Mouse (Mus musculus): ENCODE measurements around the gene Rpl9-ps1. TPM values are rescaled to one million over a fixed set of nuclear protein-coding genes. Genes with fewer than 3 reads are reported as not detected.

The Rpl9-ps1 gene
- polyA plus RNA-seq, 1 experiment from 2014 or later, result not detected

DNA sequence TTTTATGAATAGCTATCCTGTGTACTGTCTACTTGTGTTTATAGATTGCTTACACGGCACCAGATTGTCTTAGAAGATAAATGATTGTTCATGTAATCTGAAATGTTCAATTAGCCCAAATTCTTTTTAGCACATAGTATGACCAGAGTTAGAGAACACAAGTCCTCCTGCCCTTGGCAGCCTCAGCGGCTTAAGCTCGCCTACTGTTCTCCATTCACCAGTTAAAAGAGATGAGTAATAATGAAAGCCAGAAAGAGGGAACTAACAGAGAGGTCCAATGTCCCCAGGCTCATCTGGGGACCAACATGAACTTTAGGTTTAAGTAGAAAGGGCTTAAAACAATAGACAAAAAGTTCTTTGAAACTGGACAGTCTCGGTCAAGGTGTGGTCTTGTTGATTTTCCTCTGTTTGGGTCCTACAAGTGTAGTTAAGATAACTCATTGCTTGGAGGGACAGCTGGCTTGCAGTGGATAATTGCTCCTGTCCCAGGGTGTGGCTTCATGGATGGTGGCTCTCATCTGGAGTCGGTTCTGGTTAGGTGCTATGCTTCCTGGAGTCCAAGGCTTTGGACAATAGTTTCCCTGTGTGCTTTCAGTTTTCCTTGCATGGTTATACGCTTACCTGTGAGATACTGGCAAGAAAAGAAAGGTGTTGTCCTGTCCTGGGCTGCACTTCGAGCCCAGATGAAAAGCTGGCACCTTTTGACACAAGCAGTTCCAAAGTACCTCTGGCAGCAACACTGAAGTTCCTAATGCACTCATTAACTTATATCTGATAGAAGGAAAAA, 49.6 kb downstream of the Rpl9-ps1 start:
- Histone ChIP-seq H3K27ac (ENCODE audit: low read depth, low read length) (no peak overlapping the region), H3K4me3 (ENCODE audit: low read depth, low read length) (no peak overlapping the region), H3K9me3 (ENCODE audit: control insufficient read depth, low read length) (no peaks in the 10 kb centered on the region), H3K9ac (ENCODE audit: low read length) (no peak overlapping the region), H3K4me2 (ENCODE audit: low read depth, low read length, severe bottlenecking) (no peak overlapping the region), H3K36me3 (ENCODE audit: control insufficient read depth, insufficient read depth, low read length) (no peaks in the 10 kb centered on the region), H3K27me3 (ENCODE audit: control insufficient read depth, insufficient read depth, low read length) (no peaks in the 10 kb centered on the region), H3K4me1 (replicated peaks; ENCODE audit: control insufficient read depth, insufficient read depth, low read length) (no peaks in the 10 kb centered on the region; the same call in 1 of the 2 replicates)
- no peak for DNase-seq (ENCODE audit: low spot score)
- WGBS, result 82% methylated on average over 7 of the region's 7 CpGs
- no peak for ATAC-seq (replicated peaks; ENCODE audit: low FRiP score)

Other genes starting within 250 kb of the Rpl9-ps1 start
- gene Rasl10b, start 236.5 kb downstream of the Rpl9-ps1 start, polyA plus RNA-seq (2014; fragmentation: Nextera tagmentation; extraction: Ambion mirVana), result 4.1 and 4.6 TPM in 2 replicates
- not detected in 2 replicates for gene Gas2l2, start 216.2 kb downstream of the Rpl9-ps1 start, polyA plus RNA-seq (2014; fragmentation: Nextera tagmentation; extraction: Ambion mirVana)
- 0.29 and 0.68 TPM in 2 replicates for gene 1700020L24Rik, start 207.9 kb downstream of the Rpl9-ps1 start, polyA plus RNA-seq (2014; fragmentation: Nextera tagmentation; extraction: Ambion mirVana)
- 1.9 and 2.1 TPM in 2 replicates for gene Mmp28, start 182.6 kb downstream of the Rpl9-ps1 start, polyA plus RNA-seq (2014; fragmentation: Nextera tagmentation; extraction: Ambion mirVana)
- 13.8 and 14.9 TPM in 2 replicates for gene Taf15, start 172.5 kb downstream of the Rpl9-ps1 start, polyA plus RNA-seq (2014; fragmentation: Nextera tagmentation; extraction: Ambion mirVana)
- not detected in 2 replicates for gene Heatr9, start 123.4 kb downstream of the Rpl9-ps1 start, polyA plus RNA-seq (2014; fragmentation: Nextera tagmentation; extraction: Ambion mirVana)
- gene Ccl5, start 115.1 kb downstream of the Rpl9-ps1 start, polyA plus RNA-seq (2014; fragmentation: Nextera tagmentation; extraction: Ambion mirVana), result not detected in 2 replicates
- 1.1 and 1.3 TPM in 2 replicates for gene Ccl9, start 67.0 kb downstream of the Rpl9-ps1 start, polyA plus RNA-seq (2014; fragmentation: Nextera tagmentation; extraction: Ambion mirVana)
- gene Ccl6, start 52.5 kb downstream of the Rpl9-ps1 start, polyA plus RNA-seq (2014; fragmentation: Nextera tagmentation; extraction: Ambion mirVana), result 0.80 and 0.89 TPM in 2 replicates
- 0.63 and 0.95 TPM in 2 replicates for gene Ccl3, start 3.7 kb upstream of the Rpl9-ps1 start, polyA plus RNA-seq (2014; fragmentation: Nextera tagmentation; extraction: Ambion mirVana)
- gene Ccl4, start 17.0 kb upstream of the Rpl9-ps1 start, polyA plus RNA-seq (2014; fragmentation: Nextera tagmentation; extraction: Ambion mirVana), result 0.44 TPM in 1 of 2 replicates, not detected in the other
- gene Wfdc17, start 58.4 kb upstream of the Rpl9-ps1 start, polyA plus RNA-seq (2014; fragmentation: Nextera tagmentation; extraction: Ambion mirVana), result 0.40 TPM in 1 of 2 replicates, not detected in the other
- gene Wfdc18, start 63.4 kb upstream of the Rpl9-ps1 start, polyA plus RNA-seq (2014; fragmentation: Nextera tagmentation; extraction: Ambion mirVana), result not detected in 2 replicates
- not detected in 2 replicates for gene Wfdc21, start 101.3 kb upstream of the Rpl9-ps1 start, polyA plus RNA-seq (2014; fragmentation: Nextera tagmentation; extraction: Ambion mirVana)
- 34.4 and 36.5 TPM in 2 replicates for gene Heatr6, start 108.1 kb upstream of the Rpl9-ps1 start, polyA plus RNA-seq (2014; fragmentation: Nextera tagmentation; extraction: Ambion mirVana)
- not detected in 2 replicates for gene Hnf1b, start 204.4 kb upstream of the Rpl9-ps1 start, polyA plus RNA-seq (2014; fragmentation: Nextera tagmentation; extraction: Ambion mirVana)